Mouse (Mus musculus): ENCODE results near the gene Lyve1. TPM values are rescaled to one million over a fixed set of nuclear protein-coding genes. Genes with fewer than 3 reads are reported as not detected.

Lyve1 gene
- polyA plus RNA-seq, 1 experiment = 3.4 TPM

DNA sequence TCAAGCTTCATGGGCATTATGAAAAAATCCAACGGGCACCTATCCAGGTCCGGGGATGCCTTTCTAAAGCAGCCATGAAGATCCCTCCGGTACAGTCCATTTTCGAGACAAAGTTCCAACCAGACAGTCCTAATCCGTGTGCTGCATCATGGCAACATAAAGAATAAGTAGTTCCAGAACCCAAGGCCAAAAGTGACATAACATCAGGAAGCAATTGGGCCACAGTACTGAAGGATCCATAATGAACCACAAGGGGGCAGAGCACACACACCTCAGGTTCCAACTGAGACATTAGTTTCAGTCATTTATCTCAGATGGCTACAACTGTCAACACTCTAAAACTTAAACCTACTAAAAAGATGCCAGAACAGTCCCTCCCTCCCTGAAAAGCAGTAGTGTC is 47.0 kb downstream of the Lyve1 start:
- Histone ChIP-seq H3K4me1 (replicated peaks; ENCODE audit: control insufficient read depth, insufficient read depth, low read length) (no peaks in the 10 kb centered on the region), H3K27me3 (ENCODE audit: control insufficient read depth, insufficient read depth, low read length) (no peaks in the 10 kb centered on the region), H3K36me3 (ENCODE audit: control insufficient read depth, insufficient read depth, low read length) (no peaks in the 10 kb centered on the region), H3K27ac (ENCODE audit: control insufficient read depth, insufficient read depth, low read length) (no peak overlapping the region), H3K4me3 (ENCODE audit: control insufficient read depth, insufficient read depth, low read length) (no peak overlapping the region)
- no peak for TF ChIP-seq CTCF (IDR thresholded peaks at IDR 0.05; ENCODE audit: borderline replicate concordance, control insufficient read depth, extremely low read depth, insufficient read depth, low read length, poor library complexity)
- no peak for TF ChIP-seq POLR2A (IDR thresholded peaks at IDR 0.05; ENCODE audit: control insufficient read depth, extremely low read depth, insufficient read depth, low read length, poor library complexity)
- WGBS = 71% methylated on average over 5 of the region's 5 CpGs
- DNase-seq = peak; percentile 48

DNA sequence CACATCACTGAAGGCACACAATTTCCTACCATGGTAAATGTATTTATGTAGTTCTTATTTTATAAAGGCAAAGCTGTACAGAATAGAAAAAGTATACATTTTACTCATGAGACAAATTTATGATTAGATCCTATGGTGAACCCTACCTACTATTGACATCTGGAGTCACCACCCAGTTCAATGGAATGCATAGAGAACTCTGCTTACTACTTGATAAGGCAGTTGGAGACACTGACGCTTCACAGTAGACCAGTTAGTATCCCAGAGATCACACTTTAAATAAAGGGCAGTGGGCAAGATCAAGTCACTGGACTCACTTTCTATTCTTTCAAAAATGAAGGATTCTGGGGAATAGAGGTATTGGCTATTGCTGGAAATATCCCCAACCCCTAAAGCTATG is 49.1 kb downstream of the Lyve1 start:
- DNase-seq = no peak
- no peaks in the 10 kb centered on the region for H3K27me3 ChIP-seq (ENCODE audit: control insufficient read depth, insufficient read depth, low read length)
- H3K36me3 ChIP-seq (ENCODE audit: control insufficient read depth, insufficient read depth, low read length) = no peaks in the 10 kb centered on the region
- no peak overlapping the region for H3K27ac ChIP-seq (ENCODE audit: control insufficient read depth, insufficient read depth, low read length)
- no peaks in the 10 kb centered on the region for H3K4me1 ChIP-seq (replicated peaks; ENCODE audit: control insufficient read depth, insufficient read depth, low read length)
- H3K4me3 ChIP-seq (ENCODE audit: control insufficient read depth, insufficient read depth, low read length) = no peak overlapping the region
- TF ChIP-seq POLR2A (IDR thresholded peaks at IDR 0.05; ENCODE audit: control insufficient read depth, extremely low read depth, insufficient read depth, low read length, poor library complexity) (no peak), CTCF (IDR thresholded peaks at IDR 0.05; ENCODE audit: borderline replicate concordance, control insufficient read depth, extremely low read depth, insufficient read depth, low read length, poor library complexity) (no peak)
- WGBS = 100% methylated on average over 1 of the region's 1 CpGs

GRCm38 (mm10) chr7:110811529-110811928 is 51.5 kb downstream of the Lyve1 start:
- no peak for TF ChIP-seq CTCF (IDR thresholded peaks at IDR 0.05; ENCODE audit: borderline replicate concordance, control insufficient read depth, extremely low read depth, insufficient read depth, low read length, poor library complexity)
- no peak for TF ChIP-seq POLR2A (IDR thresholded peaks at IDR 0.05; ENCODE audit: control insufficient read depth, extremely low read depth, insufficient read depth, low read length, poor library complexity)
- no peak for DNase-seq
- Histone ChIP-seq H3K27me3 (ENCODE audit: control insufficient read depth, insufficient read depth, low read length) (no peaks in the 10 kb centered on the region), H3K4me1 (replicated peaks; ENCODE audit: control insufficient read depth, insufficient read depth, low read length) (no peaks in the 10 kb centered on the region), H3K36me3 (ENCODE audit: control insufficient read depth, insufficient read depth, low read length) (no peaks in the 10 kb centered on the region), H3K4me3 (ENCODE audit: control insufficient read depth, insufficient read depth, low read length) (no peak overlapping the region), H3K27ac (ENCODE audit: control insufficient read depth, insufficient read depth, low read length) (no peak overlapping the region)
- WGBS = 93% methylated on average over 5 of the region's 5 CpGs

DNA sequence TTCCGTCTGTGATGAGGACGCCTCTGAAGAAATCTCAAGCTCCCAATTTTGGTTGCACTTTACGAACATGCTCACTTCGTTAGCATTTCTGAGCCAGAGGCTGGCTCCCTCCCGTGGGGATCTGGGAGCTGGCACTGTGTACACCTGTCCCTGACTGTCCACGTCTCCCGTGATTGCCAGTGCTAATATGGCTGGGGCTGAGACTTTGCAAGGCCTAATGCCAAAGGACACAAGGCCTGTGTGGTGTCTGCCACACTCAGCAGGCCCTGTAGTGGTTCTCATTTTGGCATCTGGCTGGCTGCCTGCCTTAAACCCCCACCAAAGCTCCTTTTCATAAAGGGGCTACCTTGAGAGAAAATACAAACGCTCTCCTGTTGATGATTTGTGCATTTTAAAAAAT is 52.0 kb downstream of the Lyve1 start:
- no peaks in the 10 kb centered on the region for H3K4me1 ChIP-seq (replicated peaks; ENCODE audit: control insufficient read depth, insufficient read depth, low read length)
- TF ChIP-seq CTCF (IDR thresholded peaks at IDR 0.05; ENCODE audit: borderline replicate concordance, control insufficient read depth, extremely low read depth, insufficient read depth, low read length, poor library complexity) (no peak), POLR2A (IDR thresholded peaks at IDR 0.05; ENCODE audit: control insufficient read depth, extremely low read depth, insufficient read depth, low read length, poor library complexity) (no peak)
- H3K4me3 ChIP-seq (ENCODE audit: control insufficient read depth, insufficient read depth, low read length) = no peak overlapping the region
- no peak overlapping the region for H3K27ac ChIP-seq (ENCODE audit: control insufficient read depth, insufficient read depth, low read length)
- no peaks in the 10 kb centered on the region for H3K36me3 ChIP-seq (ENCODE audit: control insufficient read depth, insufficient read depth, low read length)
- no peaks in the 10 kb centered on the region for H3K27me3 ChIP-seq (ENCODE audit: control insufficient read depth, insufficient read depth, low read length)
- WGBS = 95% methylated on average over 8 of the region's 8 CpGs
- no peak for DNase-seq

- Histone ChIP-seq H3K27me3 (ENCODE audit: control insufficient read depth, insufficient read depth, low read length) (no peaks in the 10 kb centered on the region), H3K36me3 (ENCODE audit: control insufficient read depth, insufficient read depth, low read length) (no peaks in the 10 kb centered on the region), H3K27ac (ENCODE audit: control insufficient read depth, insufficient read depth, low read length) (no peak overlapping the region), H3K4me3 (ENCODE audit: control insufficient read depth, insufficient read depth, low read length) (no peak overlapping the region), H3K4me1 (replicated peaks; ENCODE audit: control insufficient read depth, insufficient read depth, low read length) (no peaks in the 10 kb centered on the region)
- no peak for DNase-seq
- TF ChIP-seq POLR2A (IDR thresholded peaks at IDR 0.05; ENCODE audit: control insufficient read depth, extremely low read depth, insufficient read depth, low read length, poor library complexity) = no peak
- no peak for TF ChIP-seq CTCF (IDR thresholded peaks at IDR 0.05; ENCODE audit: borderline replicate concordance, control insufficient read depth, extremely low read depth, insufficient read depth, low read length, poor library complexity)
- 96% methylated on average over 18 of the region's 18 CpGs for WGBS
Observed at GRCm38 (mm10) chr7:110809585-110810557, 53.2 kb downstream of the Lyve1 start.

DNA sequence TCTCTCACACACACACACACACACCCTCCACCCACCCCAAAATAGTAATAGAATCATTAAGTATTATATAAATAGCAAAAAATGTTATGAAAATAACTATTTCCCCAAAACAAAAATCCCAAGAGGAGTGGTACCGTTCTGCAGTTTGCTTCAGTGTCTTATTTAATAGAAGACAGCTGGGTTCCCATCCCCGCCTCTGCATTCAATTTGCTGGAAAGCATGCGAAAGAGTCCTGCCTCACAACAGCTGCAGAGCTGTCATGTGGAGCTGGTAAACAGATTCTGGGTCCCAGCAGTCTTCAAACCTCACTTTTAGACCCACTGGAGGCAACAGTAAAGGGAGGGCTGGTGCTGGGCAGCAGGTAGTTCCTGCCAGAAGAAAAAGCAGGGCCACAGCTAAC is 54.1 kb downstream of the Lyve1 start:
- Histone ChIP-seq H3K27ac (ENCODE audit: control insufficient read depth, insufficient read depth, low read length) (no peak overlapping the region), H3K27me3 (ENCODE audit: control insufficient read depth, insufficient read depth, low read length) (no peaks in the 10 kb centered on the region), H3K4me1 (replicated peaks; ENCODE audit: control insufficient read depth, insufficient read depth, low read length) (no peaks in the 10 kb centered on the region), H3K4me3 (ENCODE audit: control insufficient read depth, insufficient read depth, low read length) (no peak overlapping the region), H3K36me3 (ENCODE audit: control insufficient read depth, insufficient read depth, low read length) (no peaks in the 10 kb centered on the region)
- 89% methylated on average over 3 of the region's 3 CpGs for WGBS
- DNase-seq = no peak
- TF ChIP-seq POLR2A (IDR thresholded peaks at IDR 0.05; ENCODE audit: control insufficient read depth, extremely low read depth, insufficient read depth, low read length, poor library complexity) = no peak
- TF ChIP-seq CTCF (IDR thresholded peaks at IDR 0.05; ENCODE audit: borderline replicate concordance, control insufficient read depth, extremely low read depth, insufficient read depth, low read length, poor library complexity) = no peak
